12 mouse cellular contexts compared by ENCODE assay signal in the genomic region with DNA sequence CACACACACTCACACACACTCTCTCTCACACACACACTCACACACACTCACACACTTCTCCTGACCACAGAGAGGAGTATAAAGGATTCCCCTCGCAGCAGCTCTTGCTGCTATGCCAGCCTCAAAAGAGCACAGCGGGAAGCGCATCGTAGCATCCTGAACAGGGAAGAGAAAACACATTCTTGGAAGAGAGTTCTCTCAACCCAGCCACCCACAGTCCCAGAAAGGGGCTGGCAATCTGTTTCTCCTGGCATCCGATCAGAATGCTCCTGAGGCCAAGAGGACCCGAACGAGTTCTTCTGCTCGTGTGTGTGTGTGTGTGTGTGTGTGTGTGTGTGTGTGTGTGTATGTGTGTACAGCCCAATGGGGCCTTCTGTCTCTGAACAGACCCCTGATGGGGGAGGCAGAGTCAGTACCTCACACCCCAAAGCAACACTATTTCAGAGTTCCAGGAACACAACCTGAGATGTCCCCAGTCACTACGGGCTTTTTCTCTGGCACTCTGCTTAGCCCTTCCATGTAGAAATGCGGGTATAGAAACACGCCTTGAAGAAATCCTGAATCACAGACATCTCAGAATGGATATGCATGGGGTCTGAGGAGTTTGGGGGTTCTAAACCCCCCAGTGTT.
A peak's percentile ranks its signal among the peaks of the same experiment; 100 is the strongest.
DNase-seq lines count a peak whose midpoint lies in the region; ATAC-seq and TF ChIP-seq lines count a peak whose summit lies in the region.
"Had no signal": no experiment of that assay in that cellular context is flagged by ENCODE, and none has a peak within 500 bp of the region (broad histone marks: within the 10 kb centered on the region; RNA-seq: fewer than 3 reads in every experiment).

No protein-coding gene starts in this region.

- no peak overlapping the region for H3K27ac ChIP-seq in forebrain, postnatal 0 days (ENCODE audit: low read depth, low read length)
- H3K27ac ChIP-seq in forebrain, embryonic 11.5 days (ENCODE audit: low read depth, low read length) = no peak overlapping the region
- H3K27ac ChIP-seq: embryonic facial prominence, embryonic 15.5 days; hindbrain, embryonic 14.5 days; liver, embryonic 14.5 days had no signal

- intact Hi-C loops in heart, postnatal 14 days (cut with DNase I) = no loop called here

- H3K9ac ChIP-seq in forebrain, postnatal 0 days = no peak overlapping the region
- no peak overlapping the region for H3K9ac ChIP-seq in forebrain, embryonic 11.5 days (ENCODE audit: low read length)
- H3K9ac ChIP-seq: embryonic facial prominence, embryonic 15.5 days; hindbrain, embryonic 14.5 days; liver, embryonic 14.5 days had no signal

- no peak overlapping the region for H3K4me2 ChIP-seq in forebrain, postnatal 0 days (ENCODE audit: low read depth)
- H3K4me2 ChIP-seq in forebrain, embryonic 11.5 days (ENCODE audit: low read depth, low read length, severe bottlenecking) = no peak overlapping the region
- H3K4me2 ChIP-seq: embryonic facial prominence, embryonic 15.5 days; hindbrain, embryonic 14.5 days had no signal

- no peaks in the 10 kb centered on the region for H3K36me3 ChIP-seq in forebrain, postnatal 0 days (ENCODE audit: insufficient read depth)
- H3K36me3 ChIP-seq in forebrain, embryonic 11.5 days (ENCODE audit: control insufficient read depth, insufficient read depth, low read length) = no peaks in the 10 kb centered on the region
- H3K36me3 ChIP-seq: embryonic facial prominence, embryonic 15.5 days had no signal

- TF ChIP-seq CTCF in forebrain, postnatal 0 days (IDR thresholded peaks at IDR 0.05; ENCODE audit: low read depth) = no peak

- no peak overlapping the region for H3K4me3 ChIP-seq in forebrain, postnatal 0 days (ENCODE audit: low read depth, low read length)
- H3K4me3 ChIP-seq in forebrain, embryonic 11.5 days (ENCODE audit: low read depth, low read length) = no peak overlapping the region
- H3K4me3 ChIP-seq: embryonic facial prominence, embryonic 15.5 days; megakaryocyte, embryonic 14.5 days had no signal

- ATAC-seq in forebrain, postnatal 0 days = peak; percentile 84
- ATAC-seq in forebrain, embryonic 11.5 days (replicated peaks; ENCODE audit: low FRiP score) = no peak

- no peaks in the 10 kb centered on the region for H3K9me3 ChIP-seq in forebrain, postnatal 0 days (ENCODE audit: low read length)
- no peaks in the 10 kb centered on the region for H3K9me3 ChIP-seq in forebrain, embryonic 11.5 days (ENCODE audit: control insufficient read depth, low read length)
- H3K9me3 ChIP-seq: embryonic facial prominence, embryonic 15.5 days had no signal

- H3K4me1 ChIP-seq in forebrain, postnatal 0 days (ENCODE audit: insufficient read depth) = no peaks in the 10 kb centered on the region
- no peaks in the 10 kb centered on the region for H3K4me1 ChIP-seq in forebrain, embryonic 11.5 days (replicated peaks; ENCODE audit: control insufficient read depth, insufficient read depth, low read length)
- H3K4me1 ChIP-seq: megakaryocyte, embryonic 14.5 days had no signal

- peak; percentile 84 for DNase-seq in forebrain, postnatal 0 days
- DNase-seq in forebrain, embryonic 11.5 days (ENCODE audit: low spot score) = no peak
- DNase-seq in frontal cortex, adult 2 months (ENCODE audit: extremely low spot score in 1 of 2, low spot score in 1 of 2) = peak; percentile 35 to 81
- DNase-seq in left cerebral cortex, adult 11 months (ENCODE audit: low spot score) = peak; percentile 43
- DNase-seq in right cerebral cortex, postnatal 36 days (ENCODE audit: low spot score in 2 of 2) = peak; percentile 32 to 51
- no peak for DNase-seq in heart, postnatal 14 days
- DNase-seq in urinary bladder, postnatal 25 days (ENCODE audit: low spot score) = no peak
- DNase-seq in thymus, postnatal 36 days = no peak

- no peaks in the 10 kb centered on the region for H3K27me3 ChIP-seq in forebrain, postnatal 0 days (ENCODE audit: insufficient read depth, low read length)
- no peaks in the 10 kb centered on the region for H3K27me3 ChIP-seq in forebrain, embryonic 11.5 days (ENCODE audit: control insufficient read depth, insufficient read depth, low read length)

- WGBS in forebrain, postnatal 0 days = 46% methylated on average over 11 of the region's 11 CpGs
- 77% methylated on average over 11 of the region's 11 CpGs for WGBS in forebrain, embryonic 11.5 days

Comparison
In these comparisons a context has a peak if more than half of its experiments do, and no peak if none do; other contexts are left out.
1. DNase-seq: peak in forebrain, postnatal 0 days (single experiment), frontal cortex, adult 2 months (2 of 2), left cerebral cortex, adult 11 months (single experiment) and right cerebral cortex, postnatal 36 days (2 of 2); none in forebrain, embryonic 11.5 days (single experiment), heart, postnatal 14 days (0 of 2), urinary bladder, postnatal 25 days (single experiment) and thymus, postnatal 36 days (0 of 2).